Mouse (Mus musculus) embryo, embryonic 10 days (tissue): ENCODE measurements at regions not wholly inside any gene's neighbourhood (a gene's known extent, or its start where the extent isn't known, plus 50 kb on each side); places are given as distances from the start of the nearest gene placed in this dataset.
"Not testable (repeated sequence)": the region's sequence is repeated elsewhere in the genome, so short reads cannot be mapped to it uniquely, and the experiment has no call there.

Experiments
- DNase-seq: peaks from one replicate; pipeline ENCODE4 v3.0.0-alpha.2; 2015; ENCODE audit warnings: low spot score

- DNase-seq, result no peak
Measured at GRCm38 (mm10) chr3:7079073-7079472, 458.8 kb upstream of the 1700008P02Rik start.

- no peak for DNase-seq
Measured at GRCm38 (mm10) chr3:7076850-7077249, 456.6 kb upstream of the 1700008P02Rik start.

- DNase-seq, result no peak
Measured at GRCm38 (mm10) chr3:7074488-7074887, 454.2 kb upstream of the 1700008P02Rik start.

GRCm38 (mm10) chr3:7041372-7042057 is 421.3 kb upstream of the 1700008P02Rik start:
- DNase-seq, result no peak

GRCm38 (mm10) chr3:7035833-7036232 is 415.6 kb upstream of the 1700008P02Rik start:
- DNase-seq, result no peak

GRCm38 (mm10) chr3:7027845-7028244 is 407.6 kb upstream of the 1700008P02Rik start:
- DNase-seq, result peak; percentile 83

- DNase-seq, result no peak
Measured at GRCm38 (mm10) chr3:7014345-7014973, 394.2 kb upstream of the 1700008P02Rik start.

- peak; percentile 9 for DNase-seq
Measured at GRCm38 (mm10) chr3:7013516-7013915, 393.3 kb upstream of the 1700008P02Rik start.

GRCm38 (mm10) chr3:7010294-7011087 is 390.2 kb upstream of the 1700008P02Rik start:
- DNase-seq, result peak; percentile 52

- DNase-seq, result no peak
Measured at GRCm38 (mm10) chr3:7008671-7009217, 388.5 kb upstream of the 1700008P02Rik start.

- DNase-seq, result no peak
Measured at GRCm38 (mm10) chr3:7007811-7008359, 387.6 kb upstream of the 1700008P02Rik start.

- DNase-seq, result not testable (repeated sequence)
Measured at GRCm38 (mm10) chr3:6991735-6992134, 371.5 kb upstream of the 1700008P02Rik start.

GRCm38 (mm10) chr3:6984918-6985317 is 364.7 kb upstream of the 1700008P02Rik start:
- DNase-seq, result no peak

- no peak for DNase-seq
Measured at GRCm38 (mm10) chr3:6957681-6958080, 337.4 kb upstream of the 1700008P02Rik start.

- DNase-seq, result no peak
Measured at GRCm38 (mm10) chr3:6932535-6933103, 312.4 kb upstream of the 1700008P02Rik start.

GRCm38 (mm10) chr3:6926737-6927136 is 306.5 kb upstream of the 1700008P02Rik start:
- DNase-seq, result peak; percentile 60

GRCm38 (mm10) chr3:6922647-6923046 is 302.4 kb upstream of the 1700008P02Rik start:
- DNase-seq, result not testable (repeated sequence)

- no peak for DNase-seq
Measured at GRCm38 (mm10) chr3:6920253-6920652, 300.0 kb upstream of the 1700008P02Rik start.

GRCm38 (mm10) chr3:6887936-6888335 is 267.7 kb upstream of the 1700008P02Rik start:
- DNase-seq, result no peak

- DNase-seq, result no peak
Measured at GRCm38 (mm10) chr3:6887053-6887700, 266.9 kb upstream of the 1700008P02Rik start.
